Mouse (Mus musculus): Measurements from ENCODE around the gene Gstt2. TPM values are rescaled to one million over a fixed set of nuclear protein-coding genes. Genes with fewer than 3 reads are reported as not detected.

Gstt2 gene
- polyA plus RNA-seq, 1 experiment from 2014 or later = 83.7 TPM

GRCm38 (mm10) chr10:75819882-75820281 is 17.3 kb downstream of the Gstt2 start:
- ATAC-seq = no peak
- no peaks in the 10 kb centered on the region for H3K9me3 ChIP-seq (ENCODE audit: control insufficient read depth, low read length)

DNA sequence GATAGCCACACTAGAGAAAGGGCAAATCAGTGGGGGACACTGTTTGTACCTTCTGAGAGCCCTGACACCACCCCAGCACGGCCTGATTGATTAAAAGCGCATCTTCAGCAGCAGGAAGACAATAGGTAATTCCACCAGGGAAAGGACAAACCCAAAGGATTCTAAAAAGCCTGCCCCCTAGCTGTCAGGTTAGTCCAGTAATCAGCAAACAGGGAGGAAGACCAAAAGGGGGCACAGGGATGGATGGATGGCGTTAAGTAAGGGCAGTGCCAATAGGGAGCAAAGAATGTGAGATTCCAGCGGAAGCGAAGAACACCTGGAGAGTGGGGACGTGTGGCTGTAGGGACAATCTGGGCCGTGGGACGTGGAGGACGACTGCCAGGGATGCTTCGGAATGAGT is 18.6 kb downstream of the Gstt2 start:
- no peaks in the 10 kb centered on the region for H3K27me3 ChIP-seq (replicated peaks; ENCODE audit: control insufficient read depth, insufficient read depth, low read length)
- no peak overlapping the region for H3K4me3 ChIP-seq (ENCODE audit: low read length)
- H3K36me3 ChIP-seq (ENCODE audit: control insufficient read depth, insufficient read depth, low read length) = no peaks in the 10 kb centered on the region
- no peak overlapping the region for H3K4me2 ChIP-seq (ENCODE audit: low read depth, low read length)
- 65% methylated on average over 10 of the region's 10 CpGs for WGBS
- no peaks in the 10 kb centered on the region for H3K9me3 ChIP-seq (ENCODE audit: control insufficient read depth, low read length)
- no peaks in the 10 kb centered on the region for H3K4me1 ChIP-seq (ENCODE audit: control insufficient read depth, insufficient read depth, low read length)
- no peak overlapping the region for H3K9ac ChIP-seq (ENCODE audit: low read depth, low read length)
- ATAC-seq = no peak
- no peak overlapping the region for H3K27ac ChIP-seq (ENCODE audit: low read length)

More at GRCm38 (mm10) chr10:75819882-75820281, 17.3 kb downstream of the Gstt2 start:
- H3K4me3 ChIP-seq (ENCODE audit: low read length) = no peak overlapping the region
- 86% methylated on average over 5 of the region's 5 CpGs for WGBS
- no peaks in the 10 kb centered on the region for H3K27me3 ChIP-seq (replicated peaks; ENCODE audit: control insufficient read depth, insufficient read depth, low read length)
- H3K27ac ChIP-seq (ENCODE audit: low read length) = no peak overlapping the region
- H3K4me2 ChIP-seq (ENCODE audit: low read depth, low read length) = no peak overlapping the region
- no peaks in the 10 kb centered on the region for H3K36me3 ChIP-seq (ENCODE audit: control insufficient read depth, insufficient read depth, low read length)
- no peak overlapping the region for H3K9ac ChIP-seq (ENCODE audit: low read depth, low read length)
- H3K4me1 ChIP-seq (ENCODE audit: control insufficient read depth, insufficient read depth, low read length) = no peaks in the 10 kb centered on the region

DNA sequence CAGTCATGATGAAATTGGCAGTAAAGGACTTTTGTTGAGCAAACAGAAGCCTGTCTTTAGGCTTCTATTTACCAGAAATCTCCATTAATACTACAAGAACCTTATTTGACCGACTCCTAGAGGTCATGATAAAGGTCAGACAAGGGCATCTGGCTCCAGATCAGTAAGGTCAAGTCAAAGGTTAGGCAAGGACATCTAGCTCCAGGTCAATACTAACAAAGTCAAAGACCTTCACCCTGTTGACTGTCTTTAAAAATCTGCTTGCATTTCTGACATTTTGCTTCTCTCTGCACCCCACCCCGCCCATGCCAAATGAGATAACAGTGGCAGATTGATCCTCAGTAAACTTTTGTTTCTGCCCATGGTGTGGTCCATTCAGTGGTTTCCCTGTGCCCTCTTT is 33.0 kb downstream of the Gstt2 start:
- Histone ChIP-seq H3K27me3 (replicated peaks; ENCODE audit: control insufficient read depth, insufficient read depth, low read length) (no peaks in the 10 kb centered on the region), H3K4me3 (ENCODE audit: low read length) (no peak overlapping the region), H3K4me2 (ENCODE audit: low read depth, low read length) (no peak overlapping the region), H3K9ac (ENCODE audit: low read depth, low read length) (no peak overlapping the region), H3K27ac (ENCODE audit: low read length) (no peak overlapping the region), H3K4me1 (ENCODE audit: control insufficient read depth, insufficient read depth, low read length) (no peaks in the 10 kb centered on the region), H3K9me3 (ENCODE audit: control insufficient read depth, low read length) (no peaks in the 10 kb centered on the region), H3K36me3 (ENCODE audit: control insufficient read depth, insufficient read depth, low read length) (no peaks in the 10 kb centered on the region)
- ATAC-seq = no peak
- 68% methylated on average over 2 of the region's 2 CpGs for WGBS

DNA sequence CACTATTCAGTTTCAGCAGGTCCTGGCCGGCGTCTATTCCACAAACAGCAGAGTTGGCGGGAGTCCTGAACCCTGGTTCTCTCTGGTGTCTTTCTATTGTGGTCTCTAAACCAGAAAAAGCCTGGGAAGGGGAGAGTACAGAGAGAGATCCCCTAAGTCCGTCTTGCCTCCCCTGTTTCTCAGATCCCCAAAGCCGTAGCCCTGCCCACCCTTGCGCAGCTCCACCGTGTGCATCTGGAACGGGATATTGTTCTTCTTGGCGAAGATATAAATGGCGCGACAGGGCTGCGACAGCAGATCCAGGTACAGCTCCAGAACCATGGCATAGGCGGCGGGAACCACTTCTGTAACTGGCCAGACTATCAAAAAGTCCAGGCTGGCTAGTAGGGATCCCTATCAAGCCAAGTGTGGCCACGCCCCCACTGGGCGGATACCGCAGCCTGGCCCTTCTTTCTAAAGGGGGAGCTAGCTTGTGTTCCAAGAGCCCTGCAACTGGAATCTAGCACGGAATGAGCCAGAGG is 39.0 kb downstream of the Gstt2 start, which contains the start of gene Gstt1:
Gene Gstt1, minus strand, starts transcription at position 409 of the 521 bp plus-strand sequence.
- no peaks in the 10 kb centered on the region for H3K36me3 ChIP-seq (ENCODE audit: control insufficient read depth, insufficient read depth, low read length)
- no peaks in the 10 kb centered on the region for H3K27me3 ChIP-seq (replicated peaks; ENCODE audit: control insufficient read depth, insufficient read depth, low read length)
- H3K4me3 ChIP-seq (ENCODE audit: low read length) = peak within 1 kb of the TSS; percentile 53
- ATAC-seq = peak; percentile 55
- H3K4me2 ChIP-seq (ENCODE audit: low read depth, low read length) = peak within 1 kb of the TSS; percentile 87
- peak within 1 kb of the TSS; percentile 67 for H3K9ac ChIP-seq (ENCODE audit: low read depth, low read length)
- WGBS = 1% methylated on average over 18 of the region's 18 CpGs
- H3K27ac ChIP-seq (ENCODE audit: low read length) = no peak within 1 kb of the TSS
- H3K9me3 ChIP-seq (ENCODE audit: control insufficient read depth, low read length) = no peaks in the 10 kb centered on the region
- H3K4me1 ChIP-seq (ENCODE audit: control insufficient read depth, insufficient read depth, low read length) = peaks cover 14% of the 10 kb centered on the region

DNA sequence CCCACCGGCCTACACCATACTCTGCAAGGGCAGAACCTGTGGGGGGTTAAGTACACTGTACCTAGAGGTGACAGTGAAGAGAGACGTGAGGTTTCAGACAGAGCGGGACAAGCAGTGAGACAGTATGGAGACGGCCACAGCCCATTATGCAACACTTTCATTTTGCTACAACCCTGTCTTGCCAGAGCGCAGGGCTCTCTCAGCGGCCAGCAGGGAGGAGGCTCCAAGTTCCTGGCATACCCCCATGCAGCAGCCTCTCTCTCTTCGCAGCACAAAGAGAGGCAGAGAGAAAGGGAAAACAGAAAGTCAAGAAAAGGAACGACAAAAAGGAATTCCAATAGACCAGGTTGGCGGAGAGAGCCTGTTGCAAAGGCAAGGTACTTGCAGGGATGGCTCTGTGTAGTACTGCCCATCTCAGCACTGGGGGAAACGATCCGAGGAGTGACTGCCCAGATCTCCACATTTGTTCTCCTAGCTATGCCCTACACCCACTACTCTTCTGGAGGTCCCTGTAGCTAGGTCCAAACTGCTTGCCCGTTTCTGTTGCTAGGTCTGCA is 39.5 kb downstream of the Gstt2 start:
- WGBS = 2% methylated on average over 12 of the region's 12 CpGs
- Histone ChIP-seq H3K4me1 (ENCODE audit: control insufficient read depth, insufficient read depth, low read length) (peaks cover 14% of the 10 kb centered on the region), H3K9me3 (ENCODE audit: control insufficient read depth, low read length) (no peaks in the 10 kb centered on the region), H3K27ac (ENCODE audit: low read length) (no peak overlapping the region), H3K27me3 (replicated peaks; ENCODE audit: control insufficient read depth, insufficient read depth, low read length) (no peaks in the 10 kb centered on the region), H3K4me2 (ENCODE audit: low read depth, low read length) (peak overlapping the region; percentile 87), H3K36me3 (ENCODE audit: control insufficient read depth, insufficient read depth, low read length) (no peaks in the 10 kb centered on the region), H3K4me3 (ENCODE audit: low read length) (peak overlapping the region; percentile 53), H3K9ac (ENCODE audit: low read depth, low read length) (peak overlapping the region; percentile 67)
- ATAC-seq = peak; percentile 70

DNA sequence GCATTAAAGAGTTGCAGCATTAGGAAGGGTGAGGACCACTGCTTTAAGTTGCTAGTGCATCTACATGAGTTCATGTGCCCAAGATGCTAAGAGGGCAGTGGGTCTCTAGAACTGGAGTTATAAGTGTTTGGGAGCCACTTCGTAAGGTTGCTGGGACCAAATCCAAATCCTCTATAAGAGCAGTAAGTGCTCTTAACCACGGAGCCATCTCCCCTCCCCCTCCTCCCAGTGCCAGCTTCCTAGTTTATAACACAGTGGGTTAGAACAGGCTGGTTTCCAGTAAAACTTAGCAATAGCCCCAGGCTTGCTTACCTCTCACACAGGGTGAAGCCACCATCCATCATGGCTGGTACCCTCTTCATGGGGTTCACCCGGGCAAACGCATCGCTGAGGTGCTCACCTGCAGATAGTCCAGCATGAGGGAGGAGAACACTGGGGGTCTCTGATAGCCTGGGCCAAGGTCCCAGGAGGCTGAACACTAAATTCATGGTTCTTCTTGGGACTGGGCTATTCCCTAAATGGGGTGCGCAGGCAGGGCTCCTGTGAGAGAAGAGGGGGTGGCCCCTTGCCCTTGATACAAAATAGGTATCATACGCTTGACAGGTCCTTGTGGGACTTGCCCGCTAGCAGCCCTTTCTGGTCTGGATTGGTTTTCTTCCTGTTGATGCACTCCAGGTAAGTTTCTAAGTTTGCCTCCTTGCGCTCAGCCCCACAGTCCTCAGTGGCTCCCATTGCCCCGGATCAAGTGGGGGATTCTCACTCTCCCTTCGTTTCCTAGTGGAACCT is 40.3 kb downstream of the Gstt2 start:
- H3K27ac ChIP-seq (ENCODE audit: low read length) = no peak overlapping the region
- no peaks in the 10 kb centered on the region for H3K27me3 ChIP-seq (replicated peaks; ENCODE audit: control insufficient read depth, insufficient read depth, low read length)
- no peaks in the 10 kb centered on the region for H3K9me3 ChIP-seq (ENCODE audit: control insufficient read depth, low read length)
- no peak for ATAC-seq
- H3K4me3 ChIP-seq (ENCODE audit: low read length) = peak overlapping the region; percentile 53
- peaks cover 14% of the 10 kb centered on the region for H3K4me1 ChIP-seq (ENCODE audit: control insufficient read depth, insufficient read depth, low read length)
- H3K36me3 ChIP-seq (ENCODE audit: control insufficient read depth, insufficient read depth, low read length) = no peaks in the 10 kb centered on the region
- H3K4me2 ChIP-seq (ENCODE audit: low read depth, low read length) = peak overlapping the region; percentile 87
- 49% methylated on average over 11 of the region's 11 CpGs for WGBS
- peak overlapping the region; percentile 67; the same call in 1 of the 2 replicates for H3K9ac ChIP-seq (ENCODE audit: low read depth, low read length)

GRCm38 (mm10) chr10:75794880-75795279 is 42.3 kb downstream of the Gstt2 start:
- Histone ChIP-seq H3K4me2 (ENCODE audit: low read depth, low read length) (0 out of 2 replicates have a peak overlapping the region, but pooled peaks have one; percentile 10), H3K9ac (ENCODE audit: low read depth, low read length) (0 out of 2 replicates have a peak overlapping the region, but pooled peaks have one; percentile 32), H3K27ac (ENCODE audit: low read length) (peak overlapping the region; percentile 35), H3K27me3 (replicated peaks; ENCODE audit: control insufficient read depth, insufficient read depth, low read length) (no peaks in the 10 kb centered on the region), H3K4me3 (ENCODE audit: low read length) (no peak overlapping the region), H3K9me3 (ENCODE audit: control insufficient read depth, low read length) (no peaks in the 10 kb centered on the region), H3K4me1 (ENCODE audit: control insufficient read depth, insufficient read depth, low read length) (peaks cover 18% of the 10 kb centered on the region), H3K36me3 (ENCODE audit: control insufficient read depth, insufficient read depth, low read length) (no peaks in the 10 kb centered on the region)
- ATAC-seq = peak; percentile 49
- 29% methylated on average over 3 of the region's 3 CpGs for WGBS

- Histone ChIP-seq H3K27me3 (replicated peaks; ENCODE audit: control insufficient read depth, insufficient read depth, low read length) (no peaks in the 10 kb centered on the region), H3K4me2 (ENCODE audit: low read depth, low read length) (no peak overlapping the region), H3K36me3 (ENCODE audit: control insufficient read depth, insufficient read depth, low read length) (no peaks in the 10 kb centered on the region), H3K4me3 (ENCODE audit: low read length) (no peak overlapping the region), H3K9me3 (ENCODE audit: control insufficient read depth, low read length) (no peaks in the 10 kb centered on the region), H3K9ac (ENCODE audit: low read depth, low read length) (no peak overlapping the region), H3K4me1 (ENCODE audit: control insufficient read depth, insufficient read depth, low read length) (peaks cover 16% of the 10 kb centered on the region), H3K27ac (ENCODE audit: low read length) (peak overlapping the region; percentile 26)
- ATAC-seq = no peak
- 19% methylated on average over 7 of the region's 7 CpGs for WGBS
These were observed 46.5 kb downstream of the Gstt2 start for GRCm38 (mm10) chr10:75790773-75791172.

- 54% methylated on average over 5 of the region's 5 CpGs for WGBS
- H3K4me1 ChIP-seq (ENCODE audit: control insufficient read depth, insufficient read depth, low read length) = peaks cover 10% of the 10 kb centered on the region
- no peak overlapping the region for H3K4me2 ChIP-seq (ENCODE audit: low read depth, low read length)
- no peaks in the 10 kb centered on the region for H3K27me3 ChIP-seq (replicated peaks; ENCODE audit: control insufficient read depth, insufficient read depth, low read length)
- H3K9me3 ChIP-seq (ENCODE audit: control insufficient read depth, low read length) = no peaks in the 10 kb centered on the region
- no peaks in the 10 kb centered on the region for H3K36me3 ChIP-seq (ENCODE audit: control insufficient read depth, insufficient read depth, low read length)
- H3K27ac ChIP-seq (ENCODE audit: low read length) = peak overlapping the region; percentile 33; the same call in 1 of the 2 replicates
- ATAC-seq = peak; percentile 91
- no peak overlapping the region for H3K9ac ChIP-seq (ENCODE audit: low read depth, low read length)
- H3K4me3 ChIP-seq (ENCODE audit: low read length) = no peak overlapping the region
These were observed 47.4 kb downstream of the Gstt2 start for GRCm38 (mm10) chr10:75789841-75790240.

All from intestine, embryonic 16.5 days (tissue).